Mouse (Mus musculus) limb, embryonic 12.5 days (tissue): ENCODE results near the gene Timm44. TPM values are rescaled to one million over a fixed set of nuclear protein-coding genes. Genes with fewer than 3 reads are reported as not detected.

ENCODE experiments used
- ATAC-seq: fragments of 200-750 bp; cut with Nextera tagmentation; 2 replicates; pipeline ENCODE4 v1.8.0; 2017; ENCODE audit warnings: low read depth, moderate TSS enrichment; ENCODE audit not compliant: insufficient number of reproducible peaks, insufficient read depth, low FRiP score, low TSS enrichment
- H3K27ac ChIP-seq: fragments of 300-500 bp; sonication (generic); 2 replicates; pipeline ENCODE4 v1.5.1; 2016; ENCODE audit warnings: mild to moderate bottlenecking, moderate library complexity
- H3K27me3 ChIP-seq: fragments of 300-500 bp; sonication (generic); 2 replicates; pipeline ENCODE4 v1.6.1; 2016; ENCODE audit warnings: mild to moderate bottlenecking, moderate library complexity
- H3K36me3 ChIP-seq: fragments of 300-500 bp; sonication (generic); 2 replicates; pipeline ENCODE4 v1.6.1; 2016; ENCODE audit warnings: mild to moderate bottlenecking, moderate library complexity
- H3K4me1 ChIP-seq: fragments of 300-500 bp; sonication (generic); replicated peaks from 2 replicates; pipeline ENCODE4 v1.6.1; 2016
- H3K4me2 ChIP-seq: fragments of 300-500 bp; sonication (generic); 2 replicates; pipeline ENCODE4 v1.6.1; 2016; ENCODE audit warnings: mild to moderate bottlenecking, moderate library complexity
- H3K4me3 ChIP-seq: fragments of 300-500 bp; sonication (generic); replicated peaks from 2 replicates; pipeline ENCODE4 v1.5.1; 2016; ENCODE audit warnings: mild to moderate bottlenecking
- H3K9ac ChIP-seq: fragments of 300-500 bp; sonication (generic); replicated peaks from 2 replicates; pipeline ENCODE4 v1.6.1; 2016; ENCODE audit warnings: mild to moderate bottlenecking, moderate library complexity
- H3K9me3 ChIP-seq: fragments of 300-500 bp; sonication (generic); 2 replicates; pipeline ENCODE4 v1.6.1; 2016; ENCODE audit warnings: mild to moderate bottlenecking, moderate library complexity
- WGBS: fragments of 180-500 bp; shearing (Covaris S2); methylation state at CpG from one replicate; pipeline ENCODE4 v1.1.7; 2016; 5-methylcytosine and 5-hydroxymethylcytosine counted together
- polyA plus RNA-seq: library from polyadenylated mRNA; unstranded; fragments of >200 nt; fragmentation: Nextera tagmentation; extraction: Ambion mirVana; gene quantifications from 2 replicates; pipeline ENCODE4 v1.2.1, GENCODE M21; 2016

Timm44 gene
- polyA plus RNA-seq, 1 experiment from 2014 or later: 66.7 TPM

GRCm38 (mm10) chr8:4229784-4230183 lies 45.9 kb downstream of the Timm44 start:
- Histone ChIP-seq H3K4me1 (peaks cover 6% of the 10 kb centered on the region), H3K9ac (no peak overlapping the region), H3K27me3 (peaks cover 34% of the 10 kb centered on the region), H3K36me3 (no peaks in the 10 kb centered on the region), H3K27ac (no peak overlapping the region), H3K4me2 (no peak overlapping the region), H3K9me3 (no peaks in the 10 kb centered on the region), H3K4me3 (no peak overlapping the region)
- WGBS: 81% methylated on average over 5 of the region's 5 CpGs
- ATAC-seq: no peak

GRCm38 (mm10) chr8:4227919-4228318 lies 47.8 kb downstream of the Timm44 start:
- H3K9me3 ChIP-seq: no peaks in the 10 kb centered on the region
- no peak for ATAC-seq
- no peak overlapping the region for H3K9ac ChIP-seq
- peaks cover 42% of the 10 kb centered on the region for H3K27me3 ChIP-seq
- H3K4me3 ChIP-seq: no peak overlapping the region
- H3K27ac ChIP-seq: no peak overlapping the region
- H3K4me1 ChIP-seq: peaks cover 6% of the 10 kb centered on the region
- no peaks in the 10 kb centered on the region for H3K36me3 ChIP-seq
- WGBS: 94% methylated on average over 4 of the region's 4 CpGs
- H3K4me2 ChIP-seq: no peak overlapping the region

GRCm38 (mm10) chr8:4226739-4227347 lies 48.9 kb downstream of the Timm44 start, which contains the start of gene Lrrc8e:
Gene Lrrc8e, plus strand, starts transcription at chr8:4226827.
- WGBS: 4% methylated on average over 33 of the region's 33 CpGs
- Histone ChIP-seq H3K4me1 (peaks cover 6% of the 10 kb centered on the region), H3K36me3 (no peaks in the 10 kb centered on the region), H3K27me3 (peaks cover 42% of the 10 kb centered on the region), H3K4me2 (peak within 1 kb of the TSS; percentile 58), H3K4me3 (peak within 1 kb of the TSS; percentile 35), H3K9ac (peak within 1 kb of the TSS; percentile 24; the same call in 1 of the 2 replicates), H3K9me3 (no peaks in the 10 kb centered on the region), H3K27ac (no peak within 1 kb of the TSS)
- ATAC-seq: 0 out of 2 replicates have a peak, but pooled peaks have one; percentile 43

GRCm38 (mm10) chr8:4226323-4226722 lies 49.4 kb downstream of the Timm44 start:
- Histone ChIP-seq H3K4me3 (peak overlapping the region; percentile 35), H3K9ac (no peak overlapping the region; the same call in 1 of the 2 replicates), H3K36me3 (no peaks in the 10 kb centered on the region), H3K4me2 (peak overlapping the region; percentile 58), H3K27ac (no peak overlapping the region), H3K4me1 (peaks cover 6% of the 10 kb centered on the region), H3K9me3 (no peaks in the 10 kb centered on the region), H3K27me3 (peaks cover 42% of the 10 kb centered on the region)
- WGBS: 22% methylated on average over 4 of the region's 4 CpGs
- 0 out of 2 replicates have a peak, but pooled peaks have one; percentile 12 for ATAC-seq

- Histone ChIP-seq H3K27me3 (peaks cover 48% of the 10 kb centered on the region), H3K9ac (no peak overlapping the region), H3K27ac (no peak overlapping the region), H3K4me3 (no peak overlapping the region), H3K4me1 (peaks cover 11% of the 10 kb centered on the region), H3K36me3 (no peaks in the 10 kb centered on the region), H3K9me3 (no peaks in the 10 kb centered on the region), H3K4me2 (no peak overlapping the region)
- ATAC-seq: no peak
Measured at GRCm38 (mm10) chr8:4222059-4222458, 53.7 kb downstream of the Timm44 start.

GRCm38 (mm10) chr8:4219617-4220016 lies 56.1 kb downstream of the Timm44 start:
- Histone ChIP-seq H3K27ac (no peak overlapping the region), H3K36me3 (no peaks in the 10 kb centered on the region), H3K4me2 (no peak overlapping the region), H3K9ac (no peak overlapping the region), H3K9me3 (no peaks in the 10 kb centered on the region), H3K27me3 (peaks cover 53% of the 10 kb centered on the region), H3K4me3 (no peak overlapping the region), H3K4me1 (peaks cover 19% of the 10 kb centered on the region)
- ATAC-seq: no peak
- 75% methylated on average over 3 of the region's 3 CpGs for WGBS

- 1% methylated on average over 44 of the region's 44 CpGs for WGBS
- ATAC-seq: peak; percentile 14; the same call in 1 of the 2 replicates
- no peaks in the 10 kb centered on the region for H3K9me3 ChIP-seq
- no peak within 1 kb of the TSS for H3K27ac ChIP-seq
- peak within 1 kb of the TSS; percentile 91 for H3K4me2 ChIP-seq
- peak within 1 kb of the TSS; percentile 53 for H3K4me3 ChIP-seq
- H3K4me1 ChIP-seq: peaks cover 38% of the 10 kb centered on the region
- no peaks in the 10 kb centered on the region for H3K36me3 ChIP-seq
- H3K27me3 ChIP-seq: peaks cover 67% of the 10 kb centered on the region
- H3K9ac ChIP-seq: peak within 1 kb of the TSS; percentile 64
Measured at GRCm38 (mm10) chr8:4216791-4217621, 58.7 kb downstream of the Timm44 start, which contains the start of gene Prr36. Gene Prr36, minus strand, starts transcription at chr8:4217459.

- H3K27me3 ChIP-seq: peaks cover 69% of the 10 kb centered on the region
- peaks cover 38% of the 10 kb centered on the region for H3K4me1 ChIP-seq
- H3K4me3 ChIP-seq: peak overlapping the region; percentile 53
- H3K36me3 ChIP-seq: no peaks in the 10 kb centered on the region
- WGBS: 6% methylated on average over 18 of the region's 18 CpGs
- no peaks in the 10 kb centered on the region for H3K9me3 ChIP-seq
- H3K27ac ChIP-seq: no peak overlapping the region
- peak overlapping the region; percentile 91 for H3K4me2 ChIP-seq
- H3K9ac ChIP-seq: peak overlapping the region; percentile 64; the same call in 1 of the 2 replicates
- no peak for ATAC-seq
Measured at GRCm38 (mm10) chr8:4216296-4216695, 59.4 kb downstream of the Timm44 start.

- peak; percentile 34; the same call in 1 of the 2 replicates for ATAC-seq
- H3K27ac ChIP-seq: no peak overlapping the region
Measured at GRCm38 (mm10) chr8:4214006-4214980, 61.4 kb downstream of the Timm44 start.

GRCm38 (mm10) chr8:4213210-4214005 lies 62.3 kb downstream of the Timm44 start:
- Histone ChIP-seq H3K4me1 (peaks cover 38% of the 10 kb centered on the region), H3K27me3 (peaks cover 74% of the 10 kb centered on the region), H3K27ac (no peak overlapping the region), H3K4me2 (peak overlapping the region; percentile 91), H3K4me3 (peak overlapping the region; percentile 46), H3K9me3 (0 out of 2 replicates have a peak, but pooled peaks cover 5% of the 10 kb centered on the region), H3K9ac (peak overlapping the region; percentile 57), H3K36me3 (0 out of 2 replicates have a peak, but pooled peaks cover 9% of the 10 kb centered on the region)
- WGBS: under 1% methylated on average over 18 of the region's 18 CpGs
- ATAC-seq: peak; percentile 71

More at GRCm38 (mm10) chr8:4214006-4214980, 61.4 kb downstream of the Timm44 start:
- Histone ChIP-seq H3K4me1 (peaks cover 38% of the 10 kb centered on the region), H3K36me3 (0 out of 2 replicates have a peak, but pooled peaks cover 9% of the 10 kb centered on the region), H3K4me3 (peak overlapping the region; percentile 46), H3K4me2 (peak overlapping the region; percentile 91), H3K27me3 (peaks cover 72% of the 10 kb centered on the region), H3K9me3 (0 out of 2 replicates have a peak, but pooled peaks cover 2% of the 10 kb centered on the region), H3K9ac (peak overlapping the region; percentile 44; the same call in 1 of the 2 replicates)
- 8% methylated on average over 33 of the region's 33 CpGs for WGBS
